ENCODE assay signal across 20 mouse cellular contexts in the genomic region with DNA sequence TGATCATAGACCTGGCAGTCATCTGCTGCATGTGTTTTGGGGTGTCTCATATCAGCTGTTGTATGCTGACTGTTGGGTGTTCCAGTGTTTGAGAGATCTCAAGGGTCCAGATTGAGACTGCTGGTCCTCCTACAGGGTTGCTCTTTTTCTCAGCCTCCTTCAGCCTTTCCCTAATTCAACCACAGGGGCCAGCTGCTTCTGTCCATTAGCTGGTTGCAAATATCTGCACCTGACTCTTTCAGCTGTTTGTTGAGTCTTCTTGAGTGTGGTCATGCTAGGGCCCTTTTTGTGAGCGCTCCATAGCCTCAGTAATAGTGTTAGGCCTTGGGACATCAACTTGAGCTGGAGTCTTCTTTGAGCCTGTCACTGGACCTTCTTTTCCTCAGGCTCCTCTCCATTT.
A peak's percentile ranks its signal among the peaks of the same experiment; 100 is the strongest.
DNase-seq lines count a peak whose midpoint lies in the region; ATAC-seq and TF ChIP-seq lines count a peak whose summit lies in the region.
"Had no signal": no experiment of that assay in that cellular context is flagged by ENCODE, and none has a peak within 500 bp of the region (broad histone marks: within the 10 kb centered on the region; RNA-seq: fewer than 3 reads in every experiment).

No protein-coding gene starts in this region.

- no peaks in the 10 kb centered on the region for H3K4me1 ChIP-seq in midbrain, embryonic 15.5 days

- no peak overlapping the region for H3K9ac ChIP-seq in midbrain, embryonic 15.5 days

- H3K79me2 ChIP-seq in C2C12 (ENCODE audit: control insufficient read depth, insufficient read depth) (no peaks in the 10 kb centered on the region), myocyte (ENCODE audit: control insufficient read depth, insufficient read depth) (no peaks in the 10 kb centered on the region)

- no peak for TF ChIP-seq CTCF in C2C12 (IDR thresholded peaks at IDR 0.05; ENCODE audit: control insufficient read depth, insufficient read depth, insufficient read length)

- no peak overlapping the region for H3K4me3 ChIP-seq in C2C12 (ENCODE audit: insufficient read depth, poor library complexity, severe bottlenecking)
- no peak overlapping the region for H3K4me3 ChIP-seq in myocyte
- no peak overlapping the region for H3K4me3 ChIP-seq in midbrain, embryonic 15.5 days

- H3K79me3 ChIP-seq in C2C12 (ENCODE audit: low read depth), result no peaks in the 10 kb centered on the region

- no peaks in the 10 kb centered on the region for H3K27me3 ChIP-seq in C2C12 (ENCODE audit: control insufficient read depth, insufficient read depth, insufficient read length)
- H3K27me3 ChIP-seq in myocyte (ENCODE audit: control insufficient read depth, insufficient read depth, insufficient read length), result no peaks in the 10 kb centered on the region
- no peaks in the 10 kb centered on the region for H3K27me3 ChIP-seq in midbrain, embryonic 15.5 days (replicated peaks)
- H3K27me3 ChIP-seq: CH12.LX, Patski had no signal

- 97% methylated on average over 1 of the region's 1 CpGs for WGBS in midbrain, embryonic 15.5 days

- H3K36me3 ChIP-seq in C2C12 (ENCODE audit: control insufficient read depth, insufficient read depth) (no peaks in the 10 kb centered on the region), myocyte (ENCODE audit: control insufficient read depth, insufficient read depth) (no peaks in the 10 kb centered on the region)
- H3K36me3 ChIP-seq in midbrain, embryonic 15.5 days (replicated peaks), result no peaks in the 10 kb centered on the region
- H3K36me3 ChIP-seq: G1E had no signal

- TF ChIP-seq POLR2A in myocyte (IDR thresholded peaks at IDR 0.05; ENCODE audit: insufficient read length, low read depth), result no peak

- H3K9me3 ChIP-seq in midbrain, embryonic 15.5 days, result no peaks in the 10 kb centered on the region

- no peak overlapping the region for H3K27ac ChIP-seq in midbrain, embryonic 15.5 days

- ATAC-seq in midbrain, embryonic 15.5 days (replicated peaks), result no peak
- ATAC-seq: activated CD4-positive, CD25-positive, alpha-beta regulatory T cell, adult 4 months; CD4-positive, CD25-positive, alpha-beta regulatory T cell, adult 4 months; Patski had no signal

- H3ac ChIP-seq in C2C12 (ENCODE audit: control insufficient read depth, insufficient read length, low read depth) (no peak overlapping the region), myocyte (ENCODE audit: control insufficient read depth, insufficient read length) (no peak overlapping the region)

- DNase-seq in lung, postnatal 25 days (ENCODE audit: low spot score), result no peak
- DNase-seq: adrenal gland, adult 2 months; adrenal gland, adult 8-10 months; adrenal gland, postnatal 10 days; adrenal gland, postnatal 14 days; adrenal gland, postnatal 25 days; adrenal gland, postnatal 36 days; B cell, adult 2 months; cerebellum, adult 11 months; cerebellum, adult 11-12 months; cerebellum, adult 18-20 months; cerebellum, adult 2 months had no signal

- H3K4me2 ChIP-seq in myocyte (ENCODE audit: low read depth), result no peak overlapping the region
- H3K4me2 ChIP-seq in midbrain, embryonic 15.5 days, result no peak overlapping the region

TF ChIP-seq in C2C12, 6 proteins besides CTCF, POLR2A, EP300 and RAD21:
- no peak for TF ChIP-seq FOSL1 (IDR thresholded peaks at IDR 0.05; ENCODE audit: insufficient read depth, low read length, poor library complexity, severe bottlenecking)
- TF ChIP-seq MYOD1 (IDR thresholded peaks at IDR 0.05; ENCODE audit: control insufficient read depth, insufficient read length, low read depth), result peak; percentile 38

TF ChIP-seq in myocyte, 11 proteins besides CTCF, POLR2A, EP300 and RAD21:
- TF ChIP-seq TCF3 (IDR thresholded peaks at IDR 0.05; ENCODE audit: insufficient read length, low read depth) (peak; percentile 48), E2F4 (IDR thresholded peaks at IDR 0.05; ENCODE audit: insufficient read depth) (no peak), TCF12 (IDR thresholded peaks at IDR 0.05; ENCODE audit: insufficient read depth, poor library complexity, severe bottlenecking) (peak; percentile 93), MYOD1 (IDR thresholded peaks at IDR 0.05; ENCODE audit: control insufficient read depth in 1 of 3, insufficient read length in 2 of 3, low read depth in 2 of 3) (peak; percentile 87 to 98 (median 87)), MYOG (IDR thresholded peaks at IDR 0.05; ENCODE audit: control insufficient read depth in 1 of 3, insufficient read depth in 1 of 3, insufficient read length in 2 of 3, low read depth in 2 of 3) (peak in 2 of 3 experiments; percentile 75 to 92)
